Mouse (Mus musculus): ENCODE data around the gene Gm13084.
"Not testable (repeated sequence)": the region's sequence is repeated elsewhere in the genome, so short reads cannot be mapped to it uniquely, and the experiment has no call there.

Gm13084 gene

GRCm38 (mm10) chr4:143815993-143816392 lies at the start of gene Gm13084:
Gm13084 (minus strand) TSS chr4:143816093.
- DNase-seq: no peak

DNA sequence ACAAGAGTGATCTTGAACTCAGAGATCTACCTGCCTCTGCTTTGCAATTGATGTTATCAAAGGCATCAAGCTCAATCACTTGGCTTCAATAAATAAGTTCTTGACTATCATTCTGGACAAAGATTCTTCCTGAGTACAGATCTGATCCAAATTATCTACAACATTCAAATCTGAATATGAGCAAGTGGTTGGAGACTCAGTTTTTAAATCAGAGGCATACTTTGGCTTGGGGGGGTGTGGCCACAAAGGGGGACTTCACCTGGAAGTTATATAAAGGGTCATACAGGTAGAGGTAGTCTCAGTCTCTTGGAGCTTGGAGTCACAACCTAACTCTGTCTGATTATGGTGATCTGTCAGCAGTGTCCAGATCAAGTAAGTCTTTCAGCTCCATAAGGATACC lies 30.3 kb upstream of the Gm13084 start, which contains the start of gene Gm13103:
TSS of gene Gm13103 (plus strand) at position 301 of the 400 bp plus-strand sequence.
- DNase-seq: not testable (repeated sequence)

DNA sequence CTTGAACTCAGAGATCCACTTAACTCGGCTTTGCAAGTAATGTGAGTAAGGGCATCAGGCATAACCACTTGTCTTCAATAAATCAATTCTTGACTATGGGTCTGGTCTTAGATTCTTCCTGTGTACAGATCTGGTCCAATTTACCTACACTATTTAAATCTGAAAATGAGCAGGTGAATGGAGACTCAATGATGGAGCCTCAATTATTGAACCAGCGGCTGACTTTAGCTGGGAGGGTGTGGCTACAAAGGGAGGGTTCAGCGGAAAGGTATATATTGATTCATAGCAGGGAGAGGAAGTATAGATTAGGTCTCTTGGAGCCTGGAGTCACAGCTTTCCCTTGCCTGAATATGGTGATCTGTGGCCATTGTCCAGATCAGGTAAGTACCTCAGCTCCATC lies 26.8 kb downstream of the Gm13084 start, which contains the start of gene Gm13023:
TSS of gene Gm13023 (plus strand) at position 301 of the 400 bp plus-strand sequence.
- not testable (repeated sequence) for DNase-seq

Measured in B cell, adult 2 months (primary cell).